14 mouse cellular contexts compared by ENCODE assay signal in the genomic region with DNA sequence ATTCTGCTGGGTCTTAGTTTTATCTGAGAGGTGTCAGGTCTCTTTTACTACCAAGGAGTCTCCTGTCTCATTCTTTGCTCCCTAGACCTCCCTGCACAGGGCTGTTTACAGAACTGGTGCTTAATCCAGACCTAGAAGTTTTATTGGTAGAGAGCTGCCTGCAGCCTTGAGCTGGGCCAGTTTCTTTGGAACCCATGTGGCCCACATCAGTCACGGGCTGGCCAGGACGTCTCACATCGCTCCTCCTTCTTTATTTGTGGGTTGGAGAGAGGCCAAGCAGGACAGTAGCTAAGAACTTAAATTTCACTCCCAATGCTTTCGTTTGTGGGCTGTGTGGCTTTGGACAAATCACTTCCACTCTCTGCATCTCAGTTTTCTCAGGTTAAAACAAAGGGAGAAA. TPM values are rescaled to one million over a fixed set of nuclear protein-coding genes. Genes with fewer than 3 reads are reported as not detected.
A peak's percentile ranks its signal among the peaks of the same experiment; 100 is the strongest.
DNase-seq lines count a peak whose midpoint lies in the region; ATAC-seq and TF ChIP-seq lines count a peak whose summit lies in the region.
"Had no signal": no experiment of that assay in that cellular context is flagged by ENCODE, and none has a peak within 500 bp of the region (broad histone marks: within the 10 kb centered on the region; RNA-seq: fewer than 3 reads in every experiment).

No protein-coding gene starts in this region.

- H3K4me2 ChIP-seq in limb, embryonic 11.5 days (ENCODE audit: low read depth, severe bottlenecking), result no peak overlapping the region
- H3K4me2 ChIP-seq in limb, embryonic 14.5 days (replicated peaks; ENCODE audit: low read depth, low read length, severe bottlenecking), result no peak overlapping the region
- H3K4me2 ChIP-seq: liver, embryonic 12.5 days; midbrain, embryonic 13.5 days had no signal

- no peak for ATAC-seq in limb, embryonic 11.5 days (ENCODE audit: insufficient number of reproducible peaks, low FRiP score, low TSS enrichment, low read depth)
- 0 out of 2 replicates have a peak, but pooled peaks have one; percentile 26 for ATAC-seq in limb, embryonic 14.5 days (ENCODE audit: low FRiP score, low read depth)
- ATAC-seq: forebrain, embryonic 16.5 days; liver, embryonic 12.5 days; midbrain, embryonic 13.5 days had no signal

- H3K27ac ChIP-seq in limb, embryonic 11.5 days (replicated peaks; ENCODE audit: low read depth, low read length), result no peak overlapping the region
- H3K27ac ChIP-seq in limb, embryonic 10.5 days, result no peak overlapping the region
- H3K27ac ChIP-seq in limb, embryonic 14.5 days (replicated peaks; ENCODE audit: low read depth, low read length), result no peak overlapping the region
- H3K27ac ChIP-seq: liver, embryonic 12.5 days; midbrain, embryonic 13.5 days had no signal

- no peaks in the 10 kb centered on the region for H3K9me3 ChIP-seq in limb, embryonic 11.5 days (ENCODE audit: control insufficient read depth, low read length)
- no peaks in the 10 kb centered on the region for H3K9me3 ChIP-seq in limb, embryonic 10.5 days (replicated peaks)
- H3K9me3 ChIP-seq in limb, embryonic 14.5 days (ENCODE audit: control insufficient read depth, low read length), result no peaks in the 10 kb centered on the region
- H3K9me3 ChIP-seq: liver, embryonic 12.5 days; midbrain, embryonic 13.5 days had no signal

- DNase-seq in adrenal gland, adult 2 months, result peak; percentile 82
- DNase-seq in adrenal gland, postnatal 4 days (ENCODE audit: low spot score in 2 of 2), result no peak
- no peak for DNase-seq in limb, embryonic 11.5 days (ENCODE audit: low spot score)
- no peak for DNase-seq in limb, embryonic 10.5 days (ENCODE audit: low spot score)
- DNase-seq in adrenal gland, postnatal 10 days, result peak; percentile 50
- no peak for DNase-seq in limb, embryonic 14.5 days (ENCODE audit: low spot score)
- DNase-seq in urinary bladder, postnatal 14 days (ENCODE audit: low spot score), result no peak
- no peak for DNase-seq in cerebellum, postnatal 36 days
- DNase-seq: B cell, adult 2 months; right cerebral cortex, postnatal 25 days had no signal

- peak overlapping the region; percentile 40; the same call in 1 of the 2 replicates for H3K9ac ChIP-seq in limb, embryonic 11.5 days (ENCODE audit: low read length)
- no peak overlapping the region for H3K9ac ChIP-seq in limb, embryonic 14.5 days (ENCODE audit: low read depth, low read length, severe bottlenecking)
- H3K9ac ChIP-seq: liver, embryonic 12.5 days; midbrain, embryonic 13.5 days had no signal

- 0 out of 2 replicates have a peak, but pooled peaks cover 4% of the 10 kb centered on the region for H3K4me1 ChIP-seq in limb, embryonic 11.5 days (ENCODE audit: control insufficient read depth, insufficient read depth, low read length)
- H3K4me1 ChIP-seq in limb, embryonic 10.5 days, result peaks cover 25% of the 10 kb centered on the region
- H3K4me1 ChIP-seq in limb, embryonic 14.5 days (ENCODE audit: control insufficient read depth, insufficient read depth, low read length), result peaks cover 21% of the 10 kb centered on the region
- H3K4me1 ChIP-seq: liver, embryonic 12.5 days had no signal

- H3K27me3 ChIP-seq in limb, embryonic 11.5 days (ENCODE audit: control insufficient read depth, insufficient read depth, low read length), result no peaks in the 10 kb centered on the region
- H3K27me3 ChIP-seq in limb, embryonic 10.5 days (ENCODE audit: low read depth, poor library complexity, severe bottlenecking), result peaks cover 13% of the 10 kb centered on the region; the same call in 1 of the 2 replicates
- H3K27me3 ChIP-seq in limb, embryonic 14.5 days (ENCODE audit: control insufficient read depth, insufficient read depth, low read length), result no peaks in the 10 kb centered on the region
- H3K27me3 ChIP-seq: midbrain, embryonic 13.5 days had no signal

- 30% methylated on average over 4 of the region's 4 CpGs for WGBS in limb, embryonic 11.5 days
- WGBS in limb, embryonic 10.5 days, result 42% methylated on average over 4 of the region's 4 CpGs
- WGBS in limb, embryonic 14.5 days, result 22% methylated on average over 4 of the region's 4 CpGs

- TF ChIP-seq POLR2A in limb, embryonic 14.5 days (IDR thresholded peaks at IDR 0.05; ENCODE audit: borderline replicate concordance, extremely low read depth, insufficient read depth, insufficient read length), result no peak

- H3K36me3 ChIP-seq in limb, embryonic 11.5 days (ENCODE audit: control insufficient read depth, insufficient read depth, low read length), result no peaks in the 10 kb centered on the region
- H3K36me3 ChIP-seq in limb, embryonic 10.5 days, result no peaks in the 10 kb centered on the region
- no peaks in the 10 kb centered on the region for H3K36me3 ChIP-seq in limb, embryonic 14.5 days (ENCODE audit: control insufficient read depth, insufficient read depth, low read length)
- H3K36me3 ChIP-seq: liver, embryonic 12.5 days had no signal

- no peak overlapping the region for H3K4me3 ChIP-seq in limb, embryonic 11.5 days (ENCODE audit: low read depth, low read length)
- H3K4me3 ChIP-seq in limb, embryonic 10.5 days, result no peak overlapping the region
- H3K4me3 ChIP-seq in limb, embryonic 14.5 days (replicated peaks; ENCODE audit: low read length), result no peak overlapping the region
- H3K4me3 ChIP-seq: liver, embryonic 12.5 days; midbrain, embryonic 13.5 days had no signal

RNA-seq across cellular contexts. Expression of a gene that starts 9.6 kb away (rescaled TPM):
- total RNA-seq in adrenal gland, adult 2 months (2021), result 10 to 100 TPM; 81.4 to 93.4 TPM
- 52.0 and 52.7 TPM in 2 replicates for polyA plus RNA-seq in adrenal gland, adult 2 months (2012; rRNA removed)
- 10 to 100 TPM; 54.3 to 56.1 TPM for total RNA-seq in adrenal gland, postnatal 4 days (2021)
- 2.1 and 2.2 TPM in 2 replicates for polyA plus RNA-seq in limb, embryonic 11.5 days (2014; fragmentation: Nextera tagmentation; extraction: Ambion mirVana)
- 0.46 and 1.1 TPM in 2 replicates for polyA plus RNA-seq in limb, embryonic 10.5 days (2016; fragmentation: Nextera tagmentation; extraction: Ambion mirVana)
- total RNA-seq in adrenal gland, postnatal 10 days (2021), result 10 to 100 TPM; 41.5 to 56.4 TPM
- polyA plus RNA-seq in limb, embryonic 14.5 days (2012; rRNA removed), result 37.0 and 37.2 TPM in 2 replicates
- polyA plus RNA-seq in limb, embryonic 14.5 days (2014; fragmentation: Nextera tagmentation; extraction: Ambion mirVana), result 5.0 and 5.8 TPM in 2 replicates
- total RNA-seq: granulocyte monocyte progenitor cell, adult 5-6 weeks had no signal

Comparison
In these comparisons a context has a peak if more than half of its experiments do, and no peak if none do; other contexts are left out.
1. DNase-seq: peak in adrenal gland, adult 2 months (single experiment) and adrenal gland, postnatal 10 days (single experiment); none in adrenal gland, postnatal 4 days (0 of 2), limb, embryonic 11.5 days (single experiment), limb, embryonic 10.5 days (single experiment), limb, embryonic 14.5 days (single experiment), urinary bladder, postnatal 14 days (single experiment) and cerebellum, postnatal 36 days (0 of 2).